Mouse (Mus musculus): ENCODE data around the gene Fbxw4. TPM values are rescaled to one million over a fixed set of nuclear protein-coding genes. Genes with fewer than 3 reads are reported as not detected.

Fbxw4 gene
- polyA plus RNA-seq, 1 experiment, result 43.0 TPM

GRCm38 (mm10) chr19:45668986-45669385 lies 8.9 kb upstream of the Fbxw4 start:
- no peak overlapping the region for H3K27ac ChIP-seq (ENCODE audit: insufficient read depth, low read depth, low read length)
- TF ChIP-seq CTCF (conservative IDR thresholded peaks at IDR 0.05; ENCODE audit: insufficient read depth, insufficient read length, low read depth, low read length), result no peak
- TF ChIP-seq POLR2A (IDR thresholded peaks at IDR 0.05; ENCODE audit: low read depth, low read length), result no peak
- H3K4me1 ChIP-seq (ENCODE audit: control insufficient read depth, insufficient read depth, low read length), result no peaks in the 10 kb centered on the region
- no peaks in the 10 kb centered on the region; the same call in 1 of the 2 replicates for H3K27me3 ChIP-seq (replicated peaks; ENCODE audit: control insufficient read depth, insufficient read depth, low read length)
- no peak overlapping the region for H3K4me3 ChIP-seq (ENCODE audit: insufficient read depth, low read depth, low read length)
- WGBS, result 94% methylated on average over 4 of the region's 4 CpGs
- H3K36me3 ChIP-seq (ENCODE audit: control insufficient read depth, insufficient read depth, low read length), result no peaks in the 10 kb centered on the region
- no peak for DNase-seq

GRCm38 (mm10) chr19:45663851-45664250 lies 3.7 kb upstream of the Fbxw4 start:
- Histone ChIP-seq H3K27me3 (replicated peaks; ENCODE audit: control insufficient read depth, insufficient read depth, low read length) (no peaks in the 10 kb centered on the region), H3K4me3 (ENCODE audit: insufficient read depth, low read depth, low read length) (no peak overlapping the region), H3K4me1 (ENCODE audit: control insufficient read depth, insufficient read depth, low read length) (peaks cover 5% of the 10 kb centered on the region; the same call in 1 of the 2 replicates), H3K27ac (ENCODE audit: insufficient read depth, low read depth, low read length) (no peak overlapping the region), H3K36me3 (ENCODE audit: control insufficient read depth, insufficient read depth, low read length) (no peaks in the 10 kb centered on the region)
- TF ChIP-seq POLR2A (IDR thresholded peaks at IDR 0.05; ENCODE audit: low read depth, low read length) (no peak), CTCF (conservative IDR thresholded peaks at IDR 0.05; ENCODE audit: insufficient read depth, insufficient read length, low read depth, low read length) (no peak)
- WGBS, result 82% methylated on average over 2 of the region's 2 CpGs
- DNase-seq, result no peak

- WGBS, result 12% methylated on average over 18 of the region's 18 CpGs
- TF ChIP-seq CTCF (conservative IDR thresholded peaks at IDR 0.05; ENCODE audit: insufficient read depth, insufficient read length, low read depth, low read length) (no peak), POLR2A (IDR thresholded peaks at IDR 0.05; ENCODE audit: low read depth, low read length) (no peak)
- Histone ChIP-seq H3K27ac (ENCODE audit: insufficient read depth, low read depth, low read length) (peak overlapping the region; percentile 96), H3K4me1 (ENCODE audit: control insufficient read depth, insufficient read depth, low read length) (peaks cover 15% of the 10 kb centered on the region), H3K36me3 (ENCODE audit: control insufficient read depth, insufficient read depth, low read length) (no peaks in the 10 kb centered on the region), H3K4me3 (ENCODE audit: insufficient read depth, low read depth, low read length) (peak overlapping the region; percentile 89), H3K27me3 (replicated peaks; ENCODE audit: control insufficient read depth, insufficient read depth, low read length) (no peaks in the 10 kb centered on the region)
- DNase-seq, result no peak
Measured at GRCm38 (mm10) chr19:45660503-45660790, 335 bp upstream of the Fbxw4 start.

GRCm38 (mm10) chr19:45659301-45659737 lies 793 bp downstream of the Fbxw4 start:
- Histone ChIP-seq H3K27ac (ENCODE audit: insufficient read depth, low read depth, low read length) (peak overlapping the region; percentile 45), H3K4me3 (ENCODE audit: insufficient read depth, low read depth, low read length) (peak overlapping the region; percentile 89), H3K4me1 (ENCODE audit: control insufficient read depth, insufficient read depth, low read length) (peaks cover 15% of the 10 kb centered on the region), H3K36me3 (ENCODE audit: control insufficient read depth, insufficient read depth, low read length) (no peaks in the 10 kb centered on the region), H3K27me3 (replicated peaks; ENCODE audit: control insufficient read depth, insufficient read depth, low read length) (no peaks in the 10 kb centered on the region)
- WGBS, result under 1% methylated on average over 18 of the region's 18 CpGs
- TF ChIP-seq POLR2A (IDR thresholded peaks at IDR 0.05; ENCODE audit: low read depth, low read length) (no peak), CTCF (conservative IDR thresholded peaks at IDR 0.05; ENCODE audit: insufficient read depth, insufficient read length, low read depth, low read length) (no peak)
- DNase-seq, result no peak

- Histone ChIP-seq H3K36me3 (ENCODE audit: control insufficient read depth, insufficient read depth, low read length) (no peaks in the 10 kb centered on the region), H3K4me1 (ENCODE audit: control insufficient read depth, insufficient read depth, low read length) (peaks cover 15% of the 10 kb centered on the region), H3K4me3 (ENCODE audit: insufficient read depth, low read depth, low read length) (peak overlapping the region; percentile 89; the same call in 1 of the 2 replicates), H3K27ac (ENCODE audit: insufficient read depth, low read depth, low read length) (peak overlapping the region; percentile 45), H3K27me3 (replicated peaks; ENCODE audit: control insufficient read depth, insufficient read depth, low read length) (no peaks in the 10 kb centered on the region)
- DNase-seq, result no peak
- no peak for TF ChIP-seq CTCF (conservative IDR thresholded peaks at IDR 0.05; ENCODE audit: insufficient read depth, insufficient read length, low read depth, low read length)
- no peak for TF ChIP-seq POLR2A (IDR thresholded peaks at IDR 0.05; ENCODE audit: low read depth, low read length)
- WGBS, result 63% methylated on average over 10 of the region's 10 CpGs
Measured at GRCm38 (mm10) chr19:45658556-45659268, 1.4 kb downstream of the Fbxw4 start.

GRCm38 (mm10) chr19:45657828-45658227 lies 2.3 kb downstream of the Fbxw4 start:
- TF ChIP-seq POLR2A (IDR thresholded peaks at IDR 0.05; ENCODE audit: low read depth, low read length) (no peak), CTCF (conservative IDR thresholded peaks at IDR 0.05; ENCODE audit: insufficient read depth, insufficient read length, low read depth, low read length) (no peak)
- 82% methylated on average over 1 of the region's 1 CpGs for WGBS
- H3K4me1 ChIP-seq (ENCODE audit: control insufficient read depth, insufficient read depth, low read length), result peaks cover 15% of the 10 kb centered on the region
- DNase-seq, result no peak
- no peak overlapping the region for H3K27ac ChIP-seq (ENCODE audit: insufficient read depth, low read depth, low read length)
- H3K36me3 ChIP-seq (ENCODE audit: control insufficient read depth, insufficient read depth, low read length), result no peaks in the 10 kb centered on the region
- no peaks in the 10 kb centered on the region for H3K27me3 ChIP-seq (replicated peaks; ENCODE audit: control insufficient read depth, insufficient read depth, low read length)
- H3K4me3 ChIP-seq (ENCODE audit: insufficient read depth, low read depth, low read length), result no peak overlapping the region

GRCm38 (mm10) chr19:45656810-45657595 lies 3.1 kb downstream of the Fbxw4 start:
- 30% methylated on average over 8 of the region's 8 CpGs for WGBS
- TF ChIP-seq CTCF (conservative IDR thresholded peaks at IDR 0.05; ENCODE audit: insufficient read depth, insufficient read length, low read depth, low read length) (no peak), POLR2A (IDR thresholded peaks at IDR 0.05; ENCODE audit: low read depth, low read length) (no peak)
- peak; percentile 63 for DNase-seq
- H3K27ac ChIP-seq (ENCODE audit: insufficient read depth, low read depth, low read length), result no peak overlapping the region
- H3K4me1 ChIP-seq (ENCODE audit: control insufficient read depth, insufficient read depth, low read length), result peaks cover 17% of the 10 kb centered on the region
- H3K4me3 ChIP-seq (ENCODE audit: insufficient read depth, low read depth, low read length), result no peak overlapping the region
- no peaks in the 10 kb centered on the region for H3K36me3 ChIP-seq (ENCODE audit: control insufficient read depth, insufficient read depth, low read length)
- H3K27me3 ChIP-seq (replicated peaks; ENCODE audit: control insufficient read depth, insufficient read depth, low read length), result no peaks in the 10 kb centered on the region

Measured in kidney, adult 2 months (tissue).